Mouse (Mus musculus) embryo, embryonic 11 days (tissue): ENCODE results near the gene Zfp52.

ENCODE experiments used
- DNase-seq: peaks from one replicate; pipeline ENCODE4 v3.0.0-alpha.2; 2015

Zfp52 gene

DNA sequence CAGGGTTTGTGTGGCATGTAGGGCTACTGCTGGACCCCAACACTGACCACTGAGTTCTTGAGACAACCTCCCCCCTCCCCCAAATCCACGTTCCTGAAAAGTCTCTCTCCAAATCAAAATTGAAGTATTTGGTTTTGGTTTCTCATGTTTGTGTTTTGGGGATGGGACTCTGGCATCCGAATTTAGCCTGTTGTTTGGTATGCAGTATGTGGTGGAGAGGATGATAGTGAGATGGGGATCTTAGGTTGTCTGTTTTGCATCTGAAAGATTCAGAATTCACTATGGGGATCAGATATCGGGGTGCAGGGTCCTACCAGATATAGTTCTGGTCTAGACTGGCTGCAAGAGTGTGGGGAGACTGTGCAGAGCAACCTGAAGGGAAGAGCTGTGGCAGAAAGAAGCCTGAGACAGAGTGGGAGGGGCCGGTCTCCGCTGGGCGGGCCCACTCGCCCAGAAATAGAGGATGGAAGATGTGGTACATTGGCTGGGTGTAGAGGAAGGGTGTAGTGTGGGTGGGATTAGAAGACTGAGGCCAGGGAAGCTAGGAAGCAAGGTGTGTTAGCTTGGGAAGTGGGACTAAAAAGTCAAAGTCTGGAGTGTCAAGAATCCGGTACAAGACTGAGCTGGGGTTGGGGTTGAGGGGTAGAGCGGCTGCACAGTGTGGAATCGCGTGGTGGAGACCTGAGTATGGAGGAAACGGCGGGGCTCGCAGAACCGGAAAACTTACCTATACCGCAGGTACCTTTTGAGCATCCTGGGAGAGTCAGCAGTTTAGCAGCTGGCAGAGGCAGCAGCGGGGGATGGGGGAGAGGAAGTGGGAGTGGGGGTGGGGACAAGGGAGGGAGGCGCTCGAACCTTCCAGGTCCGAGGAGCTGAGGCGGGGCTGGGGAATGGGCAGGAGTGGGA, at the start of gene Zfp52:
TSS of gene Zfp52 (plus strand) at position 444 of the 906 bp plus-strand sequence.
- DNase-seq: peak; percentile 56

DNA sequence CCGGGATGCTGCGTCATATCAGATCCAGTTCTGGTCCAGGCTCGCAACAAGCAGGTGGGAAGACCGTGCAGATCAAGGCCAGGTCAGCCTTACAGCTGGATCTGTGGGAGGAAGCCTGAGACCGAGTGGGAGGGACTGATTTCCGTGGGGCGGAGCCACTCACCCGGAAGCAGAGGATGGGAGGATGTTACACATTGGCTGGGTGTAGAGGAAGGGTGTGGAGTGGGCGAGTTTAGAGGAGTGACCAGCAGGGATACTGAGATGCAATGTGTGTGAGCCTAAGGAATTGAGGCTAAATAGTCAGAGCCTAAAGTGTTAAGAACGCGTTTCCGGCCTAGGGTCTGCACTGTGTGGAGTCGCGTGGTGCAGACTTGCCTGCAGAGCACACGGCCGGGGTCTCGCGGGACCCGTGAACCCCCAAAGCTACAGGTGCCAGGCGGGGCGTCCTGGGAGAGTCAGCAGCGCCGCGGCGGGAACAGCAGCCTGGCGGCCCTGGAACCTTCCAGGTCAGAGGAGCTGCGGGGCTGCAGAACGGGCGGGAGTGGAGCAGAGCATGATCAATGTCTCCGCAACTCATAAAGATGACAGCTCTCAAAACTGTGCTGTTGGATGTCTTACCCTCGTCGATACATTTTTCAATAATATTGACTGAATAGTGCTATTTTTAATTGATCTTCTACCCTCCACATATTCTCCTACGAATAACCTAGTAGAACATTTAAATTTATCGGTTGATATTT, 46.4 kb upstream of the Zfp52 start, which contains the start of gene Zfp53:
TSS of gene Zfp53 (plus strand) at position 239 of the 740 bp plus-strand sequence.
- DNase-seq: peak; percentile 88

DNA sequence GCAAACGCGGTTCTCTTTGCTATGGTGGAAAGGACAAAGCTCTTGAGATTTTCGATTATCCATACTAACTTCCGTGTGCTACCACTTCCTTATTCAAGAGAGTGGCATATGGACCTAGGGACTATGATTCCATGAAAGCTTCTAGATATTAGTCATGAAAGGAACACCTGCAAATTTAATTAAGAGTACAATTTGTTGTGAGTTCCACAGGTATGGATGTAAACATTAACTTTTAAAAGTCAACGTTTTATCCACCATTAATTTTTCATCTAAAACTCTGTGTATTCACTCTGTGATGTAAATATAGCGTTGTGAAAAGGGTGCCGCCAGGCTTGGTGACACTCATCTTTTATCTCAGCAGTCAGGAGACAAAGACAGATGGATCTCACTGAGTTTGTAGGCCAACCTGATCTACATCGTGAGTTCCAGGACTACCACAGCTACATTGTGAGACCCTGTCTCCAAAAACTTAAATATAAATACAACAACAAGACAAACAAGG, 45.8 kb upstream of the Zfp52 start:
- no peak for DNase-seq

DNA sequence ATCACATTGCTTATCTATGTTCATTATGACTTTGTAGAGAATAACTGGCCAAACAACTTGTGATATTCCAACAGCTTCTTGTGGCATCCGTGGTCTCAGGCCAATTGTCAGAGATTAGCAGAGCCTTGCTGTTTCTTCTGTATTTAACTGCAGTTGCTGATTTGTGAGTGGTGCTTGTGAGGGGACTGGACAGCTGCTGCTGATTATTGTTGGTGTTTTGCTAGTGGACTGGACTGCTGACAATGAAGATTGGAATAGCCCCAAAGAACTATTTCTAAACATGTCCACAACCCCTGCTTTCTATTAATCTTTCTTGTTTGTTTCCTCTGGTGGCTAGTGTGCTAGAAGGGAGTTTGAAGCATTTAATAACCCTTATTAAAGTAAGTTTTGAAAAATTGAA, 34.0 kb upstream of the Zfp52 start:
- no peak for DNase-seq

DNA sequence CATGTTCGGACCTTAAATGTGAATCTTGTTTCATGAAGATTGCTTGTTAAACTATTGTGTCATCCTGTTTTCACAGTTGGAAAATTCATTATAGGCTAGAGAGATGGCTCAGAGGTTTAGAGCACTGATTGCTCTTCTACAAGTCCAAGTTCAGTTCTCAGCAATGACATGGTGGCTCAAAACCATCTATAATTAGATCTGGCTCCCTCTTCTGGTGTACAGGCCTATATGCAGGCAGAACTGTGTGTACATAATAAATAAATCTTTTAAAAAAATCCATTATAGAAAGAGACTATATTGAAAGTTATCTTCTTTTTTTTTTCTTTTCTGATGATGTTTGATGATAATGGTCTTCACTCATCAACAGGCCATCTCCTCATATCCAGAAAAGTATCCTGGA, 30.8 kb upstream of the Zfp52 start:
- DNase-seq: no peak

DNA sequence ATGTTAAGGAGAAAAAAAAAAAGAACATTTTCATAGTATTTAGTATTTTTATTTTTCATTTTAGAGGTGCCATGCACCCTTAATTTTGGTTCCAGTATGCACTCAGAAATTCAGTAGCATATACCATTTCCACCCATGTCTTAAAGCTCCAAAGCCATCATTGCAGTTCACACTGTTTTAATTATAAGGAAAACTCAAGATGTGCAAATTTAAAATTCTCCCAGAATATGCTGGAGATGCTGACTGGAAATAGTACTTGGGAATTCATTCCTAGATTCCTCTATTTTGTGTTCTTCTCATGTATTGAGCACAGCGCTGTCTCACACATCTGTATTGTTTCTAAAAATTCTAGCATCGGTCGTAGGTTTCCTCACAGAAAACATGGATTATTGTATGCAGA, 29.1 kb upstream of the Zfp52 start:
- DNase-seq: no peak

DNA sequence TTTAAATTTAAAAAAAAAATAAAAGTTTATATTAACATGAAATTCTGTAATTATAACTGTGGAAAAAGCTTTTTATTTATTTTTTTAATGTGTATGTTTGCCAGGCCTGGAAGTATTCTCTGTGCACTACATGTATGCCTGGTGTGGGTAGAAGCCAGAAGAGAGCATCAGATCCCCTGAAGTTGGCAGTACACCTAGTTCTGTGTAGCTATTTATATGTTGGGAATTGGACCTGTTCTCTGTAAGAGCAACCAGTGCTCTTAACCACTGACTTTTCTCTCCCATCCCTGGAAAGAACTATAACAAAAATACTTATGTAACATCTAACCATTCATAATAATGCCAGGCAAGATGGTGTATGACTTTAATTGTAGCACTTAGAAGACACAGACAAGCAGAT, 25.6 kb upstream of the Zfp52 start:
- DNase-seq: no peak

DNA sequence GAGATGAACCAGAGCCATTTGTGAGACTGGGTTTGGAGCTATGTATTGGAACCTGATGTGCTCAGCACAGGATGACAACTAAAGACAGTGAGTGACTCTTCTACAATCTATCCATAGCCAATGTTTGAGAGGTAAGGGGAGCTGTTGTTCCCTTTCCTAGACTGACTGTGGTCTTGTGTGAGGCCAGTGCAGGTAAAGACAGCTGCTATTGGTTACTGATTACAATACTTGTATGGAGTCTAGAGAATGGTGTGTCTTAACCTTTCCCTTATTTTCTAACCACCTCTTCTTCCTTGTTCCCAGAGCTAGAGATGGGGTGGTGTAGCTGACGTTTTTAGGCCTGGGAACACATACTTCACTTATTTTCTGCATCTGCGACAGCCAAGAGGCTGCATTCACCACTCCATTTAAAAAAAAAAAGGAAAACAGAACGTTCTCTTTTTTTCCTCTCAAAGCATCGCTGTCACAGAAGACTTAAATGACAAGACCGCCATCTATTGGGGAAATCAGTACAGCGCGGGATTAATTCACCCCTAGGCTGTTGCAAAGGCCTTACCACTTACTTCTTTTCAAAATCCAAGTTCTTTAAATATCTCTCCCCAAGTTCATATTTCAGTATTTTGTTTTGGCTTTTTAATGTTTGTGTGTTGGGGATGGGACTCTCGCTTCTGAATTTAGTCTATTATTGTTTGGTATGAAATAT, 19.8 kb upstream of the Zfp52 start:
- peak; percentile 88 for DNase-seq

DNA sequence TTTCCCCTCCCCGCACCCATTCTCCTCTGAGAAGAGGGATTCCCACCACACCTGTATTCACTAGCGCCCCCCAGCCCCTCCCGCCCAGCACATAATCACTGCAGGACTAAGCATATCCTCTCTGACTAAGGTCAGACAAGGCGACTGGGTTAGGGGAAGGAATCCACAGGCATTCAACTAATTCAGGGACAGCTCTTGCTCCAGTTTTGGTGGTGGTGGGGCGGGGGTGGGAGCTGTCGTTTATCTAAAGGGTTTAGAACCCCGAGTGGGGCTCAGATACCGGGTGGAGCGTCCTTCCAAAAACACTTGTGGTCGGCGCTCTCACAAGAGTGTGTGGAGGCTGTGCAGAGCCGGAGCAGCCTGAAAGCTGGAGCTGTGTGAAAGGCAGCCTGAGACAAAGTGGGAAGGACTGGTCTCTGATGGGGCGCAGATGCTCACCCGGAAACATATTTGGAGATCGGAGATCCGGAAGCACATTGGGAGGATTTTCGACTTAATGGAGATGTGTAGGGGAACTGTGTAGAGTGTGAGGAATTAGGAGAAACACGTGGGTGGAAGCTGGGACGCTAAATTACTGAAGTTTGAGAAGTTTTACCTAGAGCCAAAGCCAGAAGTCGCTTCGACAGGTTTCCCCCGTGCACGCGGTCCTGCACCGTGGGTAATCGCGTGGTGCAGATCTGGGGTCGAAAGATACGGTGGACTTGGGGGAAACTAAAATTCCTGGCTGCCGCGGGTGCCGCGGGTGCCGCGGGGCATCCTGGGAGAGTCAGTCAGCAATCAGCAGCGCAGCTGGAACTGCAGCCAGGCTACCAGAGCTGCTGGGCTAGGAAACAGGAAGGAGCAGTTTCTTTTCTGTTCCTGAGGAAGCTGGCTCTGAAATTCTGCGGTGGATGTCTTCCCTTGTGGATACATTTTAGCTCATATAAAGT, 18.9 kb upstream of the Zfp52 start:
- peak; percentile 89 for DNase-seq

DNA sequence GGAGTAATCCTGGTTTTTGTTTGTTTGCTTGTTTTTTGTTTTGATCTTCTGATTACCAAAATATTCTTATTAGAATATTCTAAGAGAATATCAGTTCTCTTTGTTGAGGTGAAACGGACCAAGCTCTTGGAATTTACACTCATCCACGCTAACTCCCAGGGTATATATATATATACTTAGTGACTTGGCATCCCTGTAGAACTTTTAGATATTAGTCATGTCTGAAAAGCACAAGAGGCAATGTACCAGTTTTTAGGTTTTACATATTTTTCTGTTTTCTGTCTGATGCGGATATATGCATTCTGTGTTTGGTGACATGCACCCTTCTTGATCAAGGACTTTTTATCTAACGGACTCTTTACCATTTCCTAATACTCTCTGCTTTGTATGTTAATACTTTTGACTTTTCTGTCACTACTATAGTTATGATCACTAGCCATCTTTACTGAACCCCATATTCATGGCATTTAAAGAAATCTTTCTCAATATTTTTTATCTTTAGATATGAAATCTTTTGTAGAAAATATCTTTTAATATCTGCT, 18.1 kb upstream of the Zfp52 start:
- DNase-seq: no peak

DNA sequence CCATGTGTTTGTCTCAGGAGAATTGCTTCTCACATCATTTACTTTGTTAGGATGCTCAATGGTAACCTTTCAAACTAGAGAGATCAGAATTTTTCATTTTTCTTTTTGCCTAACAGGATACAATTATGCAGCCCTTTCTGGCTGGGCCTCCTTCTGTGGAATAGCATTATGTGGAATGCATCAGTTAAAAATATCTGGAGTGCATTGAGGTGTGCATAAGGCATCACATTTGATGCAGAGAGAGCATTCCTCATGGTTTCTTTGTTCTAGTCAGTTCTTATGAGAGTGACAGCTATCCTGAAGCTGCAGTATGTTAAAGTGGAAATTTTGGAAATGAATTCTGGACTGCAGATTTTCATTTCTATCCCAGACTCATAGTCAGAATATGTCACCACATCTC, 9.1 kb upstream of the Zfp52 start:
- DNase-seq: no peak

DNA sequence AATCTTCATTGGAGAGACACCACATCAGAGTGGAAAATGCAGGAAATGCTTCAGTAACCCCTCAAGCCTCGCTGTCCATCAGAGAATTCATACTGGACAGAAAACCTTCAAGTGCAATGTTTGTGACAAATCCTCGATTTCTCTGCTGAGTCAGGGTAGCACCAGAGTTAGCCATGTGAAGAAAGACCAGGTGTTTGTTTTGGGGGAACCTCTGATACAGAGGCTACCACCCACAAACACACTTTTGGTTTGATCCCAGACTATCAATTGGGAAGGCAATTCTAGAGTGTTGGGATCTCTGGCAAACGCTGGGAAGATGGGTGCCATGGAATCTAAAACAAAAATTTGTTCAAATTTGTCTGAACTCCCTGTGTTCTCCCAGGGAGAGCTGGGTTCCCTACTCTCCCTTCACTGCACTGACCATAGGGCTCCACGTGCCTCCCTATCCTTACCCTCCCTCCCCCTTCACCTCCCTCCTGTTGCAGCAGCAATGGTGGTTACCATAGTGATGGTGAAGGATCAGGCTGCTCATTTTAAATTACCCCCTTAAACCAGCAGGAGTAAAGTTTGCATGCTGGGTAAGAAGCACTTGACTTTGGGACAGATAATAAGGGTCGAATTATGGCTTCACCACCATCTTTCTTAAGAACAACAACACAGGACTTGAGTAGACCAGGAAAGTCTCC, 4.6 kb upstream of the Zfp52 start:
- no peak for DNase-seq

DNA sequence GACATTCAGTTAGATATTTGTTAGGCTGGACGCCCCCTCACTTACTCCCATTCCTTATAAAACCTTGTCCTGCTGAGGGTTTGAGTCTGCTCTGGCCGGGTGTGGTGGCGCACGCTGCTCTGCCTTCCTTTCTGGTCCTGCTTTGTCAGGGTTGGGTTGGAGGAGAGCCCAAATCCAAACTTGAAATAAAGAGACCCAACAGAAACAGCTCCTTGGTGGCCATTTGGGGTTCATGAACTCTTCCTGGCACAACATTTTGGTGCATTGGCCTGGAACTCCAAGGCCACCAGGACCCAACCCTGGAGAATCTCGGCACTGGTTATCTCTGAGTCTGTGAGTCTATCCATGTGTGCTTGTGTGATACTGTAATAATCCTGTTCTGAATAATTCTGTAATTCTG, 3.7 kb upstream of the Zfp52 start:
- no peak for DNase-seq

DNA sequence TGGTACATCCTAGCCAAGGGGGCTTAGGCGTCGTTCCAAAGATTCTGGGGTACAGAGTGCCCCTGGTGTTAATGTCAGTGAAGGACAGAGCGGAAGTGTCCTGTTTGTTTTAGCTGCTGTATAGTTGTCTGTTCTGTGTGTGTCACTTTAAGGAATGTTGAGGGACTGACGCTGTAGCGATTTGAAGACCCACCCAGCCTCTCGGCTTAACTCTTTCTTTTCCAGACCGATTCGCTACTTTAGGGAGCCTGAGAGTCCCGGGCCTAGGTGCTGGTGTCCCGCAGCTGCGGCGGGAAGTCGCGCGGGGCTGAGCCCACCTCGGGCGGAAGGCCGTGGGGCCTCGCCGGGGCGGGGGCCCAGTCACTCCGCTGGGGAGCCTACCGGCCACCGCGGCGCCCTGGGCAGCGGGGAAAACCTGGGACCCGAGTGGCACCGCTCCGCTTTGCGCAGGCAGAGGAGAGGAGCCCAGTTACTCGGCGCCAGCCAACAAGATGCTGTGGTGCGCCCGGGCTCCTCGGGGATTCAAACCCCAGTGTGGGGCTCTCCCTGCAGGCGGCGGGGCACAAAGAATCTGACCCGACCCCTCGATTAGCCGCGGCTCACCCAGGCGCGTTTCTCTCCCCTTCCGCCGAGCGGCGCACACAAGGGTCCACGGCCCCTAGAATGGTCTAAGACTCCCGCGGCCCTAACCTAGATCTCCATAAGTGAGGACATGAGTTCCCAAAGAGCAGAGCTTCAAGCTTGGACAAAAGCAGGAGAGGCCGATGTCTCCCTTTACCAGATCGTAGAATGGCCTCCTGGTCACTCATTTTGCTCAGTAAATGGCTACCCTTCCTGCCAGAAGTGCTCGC, 3.0 kb upstream of the Zfp52 start:
- peak; percentile 86 for DNase-seq

DNA sequence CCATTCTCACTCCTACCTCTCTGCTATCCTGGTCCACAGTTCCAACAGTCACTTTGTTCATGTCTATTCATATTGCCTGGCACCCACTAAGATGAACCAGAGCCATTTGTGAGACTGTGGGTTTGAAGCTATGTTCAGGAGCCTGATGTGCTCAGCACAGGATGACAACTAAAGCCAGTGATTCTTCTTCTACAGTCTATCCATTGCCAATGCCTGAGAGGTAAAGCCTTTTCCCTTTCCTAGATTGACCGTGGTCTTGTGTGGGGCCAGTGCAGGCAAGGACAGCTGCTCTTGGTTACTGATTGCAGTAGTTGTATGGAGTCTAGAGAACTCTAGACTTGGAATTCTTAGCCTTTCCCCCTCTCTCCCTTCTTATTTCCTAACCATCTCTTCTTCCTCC, 1.4 kb upstream of the Zfp52 start:
- DNase-seq: no peak

DNA sequence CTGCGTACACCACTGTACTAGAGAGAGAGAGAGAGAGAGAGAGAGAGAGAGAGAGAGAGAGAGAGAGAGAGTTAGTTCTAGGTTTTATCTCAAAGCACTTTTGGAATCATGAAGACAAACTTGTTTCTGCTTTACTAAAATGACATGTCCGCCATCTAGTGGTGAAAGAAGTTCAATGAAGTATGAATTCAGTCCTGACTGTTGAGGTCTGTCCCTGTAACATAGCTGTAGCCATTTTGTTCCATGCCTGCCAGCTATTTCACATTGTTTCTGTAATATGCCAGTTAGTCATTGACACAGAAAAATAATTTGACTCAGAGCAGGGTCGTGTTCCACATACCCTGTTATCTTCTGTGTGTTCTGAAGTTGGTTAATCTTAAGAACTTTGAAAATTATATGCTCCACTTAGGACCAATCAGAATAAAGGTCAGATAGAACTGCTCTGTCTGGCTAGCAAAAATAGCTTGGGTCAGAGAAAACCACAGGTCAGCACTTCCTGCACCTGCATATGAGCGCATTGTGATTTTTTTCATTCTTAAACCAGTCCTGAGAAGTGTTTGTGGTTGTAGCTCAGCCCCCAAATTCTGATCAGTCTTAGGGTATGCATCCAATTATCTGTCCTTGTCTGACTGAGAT, 761 bp upstream of the Zfp52 start:
- DNase-seq: peak; percentile 88

DNA sequence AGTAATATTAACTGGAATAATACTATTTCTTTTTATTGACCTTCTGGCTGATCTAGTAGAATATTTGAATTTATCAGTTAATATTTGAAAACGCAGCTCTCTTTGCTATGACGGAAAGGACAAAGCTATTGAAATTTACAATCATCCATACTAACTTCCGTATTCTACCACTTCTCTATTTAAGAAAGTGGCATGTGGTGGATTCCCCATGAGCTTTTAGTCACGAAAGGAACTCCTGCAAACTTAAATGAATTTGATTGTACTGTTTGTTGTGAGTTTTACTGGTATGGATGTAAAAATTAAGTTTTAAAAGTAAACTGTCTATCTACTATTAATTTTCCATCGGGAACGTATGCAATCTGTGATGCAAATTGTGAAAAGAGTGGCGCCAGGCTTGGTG, 757 bp downstream of the Zfp52 start:
- no peak for DNase-seq

DNA sequence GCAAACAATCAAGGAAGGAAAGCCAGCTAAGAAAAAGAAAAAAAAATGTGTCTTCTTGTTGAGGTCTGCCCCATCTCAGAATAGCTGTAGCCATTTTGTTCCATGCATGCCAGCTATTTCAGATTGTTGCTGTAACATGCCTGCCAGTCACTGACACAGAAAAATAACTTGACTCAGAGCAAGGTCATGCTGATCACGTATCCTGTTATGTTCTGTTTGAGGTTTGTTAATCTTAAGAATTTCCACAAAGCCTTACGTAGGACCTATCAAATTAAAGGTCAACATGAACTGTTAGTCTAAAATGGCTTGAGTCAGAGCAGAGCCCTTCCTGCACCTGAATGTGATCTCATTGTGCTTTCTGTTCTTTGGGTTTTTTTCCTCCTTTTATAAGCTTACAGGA, 1.3 kb downstream of the Zfp52 start:
- DNase-seq: no peak

DNA sequence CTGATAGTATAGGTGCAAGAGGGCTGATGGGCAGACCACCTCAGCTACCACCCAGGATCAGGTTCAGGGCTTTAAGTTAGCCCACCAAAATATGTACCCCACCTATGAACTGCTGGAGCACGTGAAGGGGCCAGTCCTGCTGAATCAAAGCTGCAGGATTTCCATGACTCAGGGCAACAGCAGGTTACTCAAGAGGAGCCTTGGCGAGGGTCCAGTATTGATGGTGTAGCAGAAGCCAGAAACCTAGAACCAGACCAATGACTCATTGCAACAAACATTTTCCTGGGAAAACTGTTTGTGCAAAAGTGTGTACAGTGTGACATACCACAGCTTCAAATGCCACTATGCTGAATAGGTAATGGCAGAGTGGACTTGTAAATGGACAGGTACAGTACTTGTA, 22.5 kb downstream of the Zfp52 start:
- no peak for DNase-seq

DNA sequence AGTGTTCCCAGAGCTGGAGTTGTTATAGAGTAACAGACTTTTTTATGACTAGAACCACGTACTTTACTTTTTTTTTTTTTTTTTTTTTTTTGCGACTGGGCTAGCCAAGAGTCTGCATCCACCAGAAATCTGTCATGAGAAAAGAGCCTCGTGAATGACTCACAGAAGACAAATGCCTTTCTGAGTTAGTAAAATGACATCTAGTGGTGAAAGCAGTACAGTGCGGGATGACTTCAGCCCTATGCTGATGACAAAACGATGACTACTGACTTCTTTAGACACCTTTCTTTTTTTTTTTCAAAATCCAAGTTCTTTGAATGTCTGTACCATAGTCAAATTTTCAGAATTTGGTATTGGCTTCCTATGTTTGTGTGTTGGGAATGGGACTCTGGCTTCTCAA, 30.9 kb downstream of the Zfp52 start:
- DNase-seq: peak; percentile 69
